ENCODE assay signal across 15 mouse cellular contexts in the genomic region with DNA sequence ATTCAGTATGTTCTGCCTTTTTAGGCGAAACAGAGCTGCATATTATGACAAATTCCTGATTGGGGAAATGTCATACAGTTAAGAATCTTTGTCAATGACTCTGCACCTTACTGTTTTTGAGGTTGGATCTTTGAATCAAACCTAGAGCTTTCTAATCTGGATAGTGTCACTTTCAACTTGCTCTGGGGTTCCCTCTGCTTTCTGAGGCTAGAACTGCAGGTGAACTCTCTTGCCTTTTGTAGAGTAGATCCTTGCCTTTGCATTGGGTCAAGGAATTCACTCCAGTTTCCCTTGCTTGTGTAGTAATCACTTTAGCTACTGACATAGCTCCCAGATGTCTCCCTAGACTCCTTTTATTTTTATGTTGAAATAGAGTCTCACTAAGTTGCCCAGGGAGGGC.
DNase-seq lines count a peak whose midpoint lies in the region; ATAC-seq and TF ChIP-seq lines count a peak whose summit lies in the region.
"Had no signal": no experiment of that assay in that cellular context is flagged by ENCODE, and none has a peak within 500 bp of the region (broad histone marks: within the 10 kb centered on the region; RNA-seq: fewer than 3 reads in every experiment).

No protein-coding gene starts in this region.

- H3K4me3 ChIP-seq in heart, adult 2 months, result no peak overlapping the region
- no peak overlapping the region for H3K4me3 ChIP-seq in lung, postnatal 0 days (ENCODE audit: low read depth, low read length)
- H3K4me3 ChIP-seq: limb, embryonic 12.5 days; lung, embryonic 15.5 days; midbrain, embryonic 15.5 days; neural tube, embryonic 13.5 days had no signal

- no peak for TF ChIP-seq EP300 in heart, adult 2 months (IDR thresholded peaks at IDR 0.05; ENCODE audit: insufficient read depth, low read depth, low read length)
- TF ChIP-seq EP300 in lung, postnatal 0 days (IDR thresholded peaks at IDR 0.05), result no peak

- TF ChIP-seq POLR2A in heart, adult 2 months (IDR thresholded peaks at IDR 0.05; ENCODE audit: insufficient read depth, low read depth, low read length), result no peak

- no peaks in the 10 kb centered on the region for H3K36me3 ChIP-seq in heart, adult 2 months (ENCODE audit: control insufficient read depth, insufficient read depth, low read length)
- no peaks in the 10 kb centered on the region for H3K36me3 ChIP-seq in lung, postnatal 0 days (ENCODE audit: insufficient read depth, low read length)
- H3K36me3 ChIP-seq: limb, embryonic 12.5 days; lung, embryonic 15.5 days; midbrain, embryonic 15.5 days; neural tube, embryonic 13.5 days had no signal

- ATAC-seq in lung, postnatal 0 days, result no peak
- ATAC-seq: hindbrain, embryonic 16.5 days; midbrain, embryonic 15.5 days had no signal

- no peak overlapping the region for H3K4me2 ChIP-seq in lung, postnatal 0 days (replicated peaks; ENCODE audit: low read depth, low read length)
- H3K4me2 ChIP-seq: heart, embryonic 11.5 days; limb, embryonic 12.5 days; lung, embryonic 15.5 days; midbrain, embryonic 15.5 days; neural tube, embryonic 13.5 days had no signal

- H3K9me3 ChIP-seq in lung, postnatal 0 days (ENCODE audit: low read length), result no peaks in the 10 kb centered on the region
- H3K9me3 ChIP-seq: limb, embryonic 12.5 days; lung, embryonic 15.5 days; midbrain, embryonic 15.5 days; neural tube, embryonic 13.5 days had no signal

- H3K9ac ChIP-seq in heart, adult 2 months (ENCODE audit: low read depth, low read length), result no peak overlapping the region
- no peak overlapping the region for H3K9ac ChIP-seq in lung, postnatal 0 days (replicated peaks; ENCODE audit: low read depth)
- H3K9ac ChIP-seq: limb, embryonic 12.5 days; lung, embryonic 15.5 days; midbrain, embryonic 15.5 days; neural tube, embryonic 13.5 days had no signal

- intact Hi-C loops in heart, adult 2 months (cut with DNase I), result no loop called here
- intact Hi-C loops in heart, postnatal 25 days (cut with DNase I), result no loop called here
- intact Hi-C loops in heart, postnatal 14 days (cut with DNase I), result no loop called here

- H3K79me2 ChIP-seq in heart, adult 2 months (replicated peaks; ENCODE audit: control insufficient read depth, insufficient read depth, low read length), result no peaks in the 10 kb centered on the region

- H3K27me3 ChIP-seq in heart, adult 2 months (ENCODE audit: control insufficient read depth, insufficient read depth, low read length), result no peaks in the 10 kb centered on the region
- H3K27me3 ChIP-seq in lung, postnatal 0 days (replicated peaks; ENCODE audit: insufficient read depth, low read length), result no peaks in the 10 kb centered on the region
- H3K27me3 ChIP-seq: limb, embryonic 12.5 days; lung, embryonic 15.5 days; midbrain, embryonic 15.5 days; neural tube, embryonic 13.5 days had no signal

- no peak overlapping the region for H3K27ac ChIP-seq in heart, adult 2 months
- no peak overlapping the region for H3K27ac ChIP-seq in lung, postnatal 0 days (ENCODE audit: low read length)
- H3K27ac ChIP-seq: limb, embryonic 12.5 days; lung, embryonic 15.5 days; midbrain, embryonic 15.5 days; neural tube, embryonic 13.5 days had no signal

- WGBS in heart, adult 2 months, result 46% methylated on average over 1 of the region's 1 CpGs
- 61% methylated on average over 1 of the region's 1 CpGs for WGBS in lung, postnatal 0 days

- TF ChIP-seq CTCF in heart, adult 2 months (IDR thresholded peaks at IDR 0.05), result peak; percentile 26
- peak; percentile 32 for TF ChIP-seq CTCF in lung, postnatal 0 days (IDR thresholded peaks at IDR 0.05)

- H3K4me1 ChIP-seq in heart, adult 2 months (ENCODE audit: control insufficient read depth, insufficient read depth, low read length), result no peaks in the 10 kb centered on the region
- H3K4me1 ChIP-seq in lung, postnatal 0 days (ENCODE audit: insufficient read depth, low read depth, low read length), result no peaks in the 10 kb centered on the region
- H3K4me1 ChIP-seq: limb, embryonic 12.5 days; lung, embryonic 15.5 days; midbrain, embryonic 15.5 days had no signal

- no peak for DNase-seq in heart, adult 2 months
- DNase-seq in heart, postnatal 25 days (ENCODE audit: low spot score), result no peak
- no peak for DNase-seq in lung, postnatal 0 days (ENCODE audit: low spot score)
- no peak for DNase-seq in lung, postnatal 14 days
- peak; percentile 4 for DNase-seq in R1 (ENCODE audit: low read depth, low spot score)
- DNase-seq in kidney, postnatal 4 days, result peak; percentile 18
- DNase-seq in heart, postnatal 14 days, result no peak
- DNase-seq in adrenal gland, adult 8-10 months, result no peak
- DNase-seq: right cerebral cortex, postnatal 14 days had no signal

Comparison
In these comparisons a context has a peak if more than half of its experiments do, and no peak if none do; other contexts are left out.
1. DNase-seq: peak in R1 (single experiment) and kidney, postnatal 4 days (2 of 2); none in heart, adult 2 months (0 of 2), heart, postnatal 25 days (single experiment), lung, postnatal 0 days (single experiment), lung, postnatal 14 days (single experiment), heart, postnatal 14 days (0 of 2) and adrenal gland, adult 8-10 months (single experiment).